Mouse (Mus musculus) right cerebral cortex, postnatal 25 days (tissue): Measurements from ENCODE around the gene E130311K13Rik.

ENCODE experiments used
- DNase-seq: peaks from one replicate; pipeline ENCODE4 v3.0.0; 2022

E130311K13Rik gene

DNA sequence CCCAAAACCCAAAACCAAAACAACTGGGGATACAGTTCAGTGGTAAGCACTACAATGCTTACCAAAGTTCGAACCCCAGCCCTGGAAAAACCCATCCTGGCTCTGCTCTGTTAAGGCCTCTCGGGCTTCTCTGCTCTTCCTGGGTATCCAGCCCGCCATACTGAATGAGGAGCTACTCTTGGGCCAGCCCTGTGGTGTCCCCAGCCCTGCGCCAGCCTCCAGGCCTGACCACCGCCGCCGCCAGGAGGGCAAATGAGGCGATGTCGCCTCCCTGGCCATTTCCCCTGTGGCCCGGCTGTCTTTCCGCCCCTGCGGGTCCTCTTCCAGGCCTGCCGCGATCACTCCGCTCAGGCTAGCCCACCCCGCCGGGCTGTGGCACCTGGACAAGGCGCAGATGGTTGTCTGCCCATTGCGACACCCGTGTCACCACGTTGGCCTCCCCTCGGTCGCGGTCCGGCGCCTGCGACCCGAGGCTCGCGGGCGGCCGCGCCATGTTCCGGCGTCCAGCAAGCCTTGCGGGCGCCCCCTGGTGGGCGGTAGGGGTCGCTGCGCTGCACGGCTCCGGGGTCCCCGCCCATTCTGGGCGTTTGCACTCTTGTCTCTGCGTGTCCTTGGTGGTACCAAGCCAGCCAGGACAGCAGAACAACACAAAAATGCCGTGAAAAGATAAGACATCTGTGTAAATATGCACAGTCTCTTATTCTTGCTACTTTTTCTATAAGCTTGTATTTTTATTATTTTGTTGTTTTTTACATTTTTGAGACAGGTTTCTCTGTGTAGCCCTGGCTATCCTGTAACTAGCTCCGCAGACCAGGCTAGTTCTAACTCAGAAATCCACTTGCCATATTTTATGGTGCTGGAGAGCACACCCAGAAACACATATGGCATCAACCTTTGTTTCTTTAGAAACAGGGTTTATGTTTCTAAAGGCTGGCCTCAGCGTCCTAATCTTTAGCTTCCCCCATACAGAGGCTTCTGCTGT, at the start of gene E130311K13Rik:
TSS of gene E130311K13Rik (minus strand) at position 595 of the 982 bp plus-strand sequence.
- peak; percentile 89 for DNase-seq

GRCm38 (mm10) chr3:63977895-63978294, 48.6 kb upstream of the E130311K13Rik start:
- DNase-seq: no peak

GRCm38 (mm10) chr3:63975955-63976908, 47.0 kb upstream of the E130311K13Rik start, which contains the start of gene Gmps:
TSS of gene Gmps (plus strand) at chr3:63976106.
- peak; percentile 89 for DNase-seq

DNA sequence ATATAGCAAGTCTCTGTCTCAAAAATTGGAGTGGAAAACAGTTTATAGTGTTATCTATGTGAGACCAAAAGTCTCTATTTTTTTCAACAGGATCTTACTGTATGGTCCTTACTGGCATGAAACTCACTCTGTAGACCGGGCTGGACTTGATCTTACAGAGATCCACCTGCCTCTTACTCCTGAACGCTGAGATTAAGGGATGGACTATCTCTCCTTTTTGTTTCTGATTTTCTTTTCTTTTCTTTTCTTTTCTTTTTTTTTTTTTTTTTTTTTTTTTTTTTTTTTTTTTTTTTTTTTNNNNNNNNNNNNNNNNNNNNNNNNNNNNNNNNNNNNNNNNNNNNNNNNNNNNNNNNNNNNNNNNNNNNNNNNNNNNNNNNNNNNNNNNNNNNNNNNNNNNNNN, 36.7 kb upstream of the E130311K13Rik start:
- no peak for DNase-seq

DNA sequence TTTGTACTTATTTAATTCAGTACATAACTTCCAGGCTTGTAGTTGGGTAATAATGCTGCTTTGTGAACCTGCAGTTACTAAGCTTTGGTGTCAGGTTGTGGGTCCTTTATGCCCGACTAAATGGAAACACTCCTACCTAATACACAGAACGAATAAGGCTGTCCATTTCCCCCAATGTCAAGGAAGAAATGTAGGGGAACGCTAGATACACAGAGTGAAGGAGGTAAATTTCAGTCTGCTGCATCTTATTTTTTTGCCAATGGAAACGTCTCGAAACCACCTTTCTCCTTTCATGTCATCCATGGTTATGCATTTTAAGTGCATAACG, 35.6 kb upstream of the E130311K13Rik start:
- DNase-seq: no peak

DNA sequence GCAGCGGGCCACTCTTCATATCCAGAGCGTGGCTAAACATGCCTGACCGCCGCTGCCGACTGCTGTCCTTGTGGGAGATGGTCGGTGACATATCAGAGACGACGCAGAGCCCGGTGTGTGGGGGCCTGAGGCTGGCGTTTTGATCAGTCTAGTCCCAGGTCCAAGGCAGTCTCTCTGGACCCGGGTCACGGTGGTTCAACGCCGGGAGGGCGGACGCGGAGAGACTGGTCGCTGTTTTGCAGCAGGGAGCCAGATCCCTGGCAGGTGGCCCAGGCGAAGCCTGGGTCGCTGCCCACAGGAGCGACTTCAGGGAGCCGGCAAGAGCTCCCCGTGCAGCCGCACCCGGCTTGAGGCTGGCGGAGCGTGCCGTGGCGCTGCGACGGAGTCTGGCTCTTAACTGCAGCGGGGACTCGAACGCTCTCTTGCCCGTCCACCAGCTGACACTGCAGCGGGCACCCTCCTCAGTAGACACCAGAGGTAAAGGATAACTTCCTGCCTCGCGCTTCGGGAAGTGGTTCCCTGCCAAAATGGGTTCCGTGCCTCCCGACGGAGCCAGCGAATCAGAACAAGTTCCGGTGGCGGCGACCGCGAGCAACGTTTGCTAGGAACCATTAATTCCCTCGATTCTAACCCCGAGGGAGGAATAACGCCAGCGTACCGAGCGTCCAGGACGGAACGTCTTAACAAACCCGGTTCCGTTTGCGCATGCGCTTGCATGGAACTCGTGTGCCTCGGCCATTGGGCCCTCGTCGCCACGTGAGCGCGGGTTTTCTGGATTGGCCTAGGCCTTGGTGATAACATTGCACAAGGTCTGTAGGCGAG, 35.0 kb upstream of the E130311K13Rik start, which contains the start of gene Slc33a1:
TSS of gene Slc33a1 (minus strand) at position 669 of the 822 bp plus-strand sequence.
- DNase-seq: peak; percentile 98

- DNase-seq: peak; percentile 5
Measured at GRCm38 (mm10) chr3:63963421-63964099, 34.3 kb upstream of the E130311K13Rik start.

DNA sequence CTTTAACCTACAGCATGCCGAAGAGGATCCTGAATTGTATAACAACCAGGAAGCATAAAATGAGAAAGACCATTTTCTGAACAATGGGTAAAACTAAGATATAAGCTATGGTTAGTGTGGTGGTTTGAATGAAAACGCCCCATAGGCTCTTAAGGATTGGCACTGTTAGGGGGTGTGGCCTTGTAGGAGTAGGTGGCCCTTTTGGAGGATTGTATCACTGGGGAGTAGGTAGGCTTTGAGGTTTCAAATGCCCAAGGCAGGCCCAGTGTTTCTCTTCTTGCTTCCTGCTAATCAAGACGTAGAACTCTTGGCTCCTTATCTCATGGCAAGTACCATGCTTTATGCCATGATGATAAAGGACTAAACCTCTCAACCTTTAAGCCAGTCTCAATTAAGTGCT, 20.6 kb upstream of the E130311K13Rik start:
- no peak for DNase-seq

- peak; percentile 28 for DNase-seq
Measured at GRCm38 (mm10) chr3:63941204-63941850, 12.1 kb upstream of the E130311K13Rik start.

GRCm38 (mm10) chr3:63938928-63939327, 9.7 kb upstream of the E130311K13Rik start:
- DNase-seq: no peak

GRCm38 (mm10) chr3:63919634-63920033, 9.6 kb downstream of the E130311K13Rik start:
- DNase-seq: no peak

DNA sequence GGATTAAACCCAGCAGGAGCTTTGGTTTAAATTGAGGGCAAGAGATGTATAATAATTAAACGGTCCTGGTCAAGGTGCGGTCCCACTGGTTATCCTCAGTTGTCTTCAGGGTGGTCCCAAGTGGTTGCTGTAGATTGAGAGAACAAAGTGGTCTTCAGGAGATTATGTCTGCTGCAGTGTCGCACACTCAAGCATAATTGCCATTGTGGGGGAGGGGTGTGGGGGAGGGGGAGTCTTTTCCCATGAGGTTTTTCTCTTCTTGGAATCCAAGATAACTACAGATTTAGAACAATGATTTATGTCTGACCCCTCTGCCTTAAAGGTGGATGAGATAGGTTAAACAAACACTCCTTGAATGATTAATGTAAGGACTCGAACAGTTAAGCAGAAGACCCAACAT, 19.0 kb downstream of the E130311K13Rik start:
- no peak for DNase-seq

GRCm38 (mm10) chr3:63905241-63905640, 24.0 kb downstream of the E130311K13Rik start:
- DNase-seq: no peak

- no peak for DNase-seq
Measured at GRCm38 (mm10) chr3:63904157-63904556, 25.1 kb downstream of the E130311K13Rik start.

- DNase-seq: peak; percentile 8
Measured at GRCm38 (mm10) chr3:63900021-63900571, 29.2 kb downstream of the E130311K13Rik start.

DNA sequence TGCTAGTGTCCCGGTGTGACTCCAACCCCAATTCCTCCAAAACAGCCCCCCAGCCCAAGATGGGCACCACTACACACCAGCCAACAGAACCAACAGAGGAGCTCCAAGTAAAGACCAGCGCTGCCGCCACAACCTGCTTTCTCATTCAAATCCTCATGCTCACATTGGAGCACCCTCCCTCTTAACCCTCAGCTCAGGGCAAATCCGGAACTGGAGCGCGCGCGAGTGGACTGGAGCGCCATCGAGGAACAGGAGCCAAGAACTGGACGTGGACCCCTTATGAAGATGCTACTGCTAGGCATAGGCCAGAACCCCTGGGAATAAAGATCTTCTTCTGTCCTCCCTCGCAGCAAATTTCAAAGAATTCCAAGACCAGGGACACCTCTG, 30.0 kb downstream of the E130311K13Rik start, which contains the start of gene Plch1:
TSS of gene Plch1 (minus strand) at position 164 of the 387 bp plus-strand sequence.
- DNase-seq: peak; percentile 29

- DNase-seq: peak; percentile 79
Measured at GRCm38 (mm10) chr3:63898581-63899308, 30.5 kb downstream of the E130311K13Rik start.

DNA sequence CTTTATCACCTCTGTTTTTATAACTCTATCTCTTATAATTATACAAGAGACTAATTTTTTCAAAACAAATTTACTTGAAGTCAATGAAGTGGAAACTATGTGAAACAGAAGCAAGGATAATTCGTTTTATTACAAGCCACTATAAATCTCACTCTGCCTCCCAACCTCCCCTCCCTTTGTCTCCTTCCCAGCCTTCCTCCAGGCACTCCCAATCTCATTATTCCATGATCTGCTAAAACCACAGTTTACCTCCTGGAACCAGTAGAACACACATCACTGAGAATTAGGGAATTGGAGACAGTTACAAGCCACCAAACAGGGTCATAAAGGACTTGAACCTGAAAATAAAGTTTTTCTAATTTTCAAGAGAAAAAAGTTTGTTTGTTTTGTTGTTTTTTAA, 32.1 kb downstream of the E130311K13Rik start:
- no peak for DNase-seq

DNA sequence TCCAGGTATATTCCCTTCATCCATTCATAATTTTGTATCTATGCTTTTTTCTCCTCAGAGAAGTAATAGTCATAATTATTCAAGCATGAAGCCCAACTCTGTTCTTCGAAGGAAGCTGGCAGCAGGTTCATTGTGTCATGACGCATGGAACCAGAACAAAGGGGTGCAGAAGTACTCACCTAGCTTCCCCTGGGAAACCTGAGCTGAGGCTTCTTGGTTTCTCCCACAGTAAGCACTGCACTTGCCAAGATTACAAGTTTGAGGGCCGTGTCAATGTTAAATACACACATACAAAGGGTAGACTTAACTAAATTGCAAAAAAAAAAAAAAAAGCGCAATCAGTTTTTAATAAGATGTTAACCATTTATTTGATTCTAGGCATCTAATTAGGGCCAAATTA, 33.0 kb downstream of the E130311K13Rik start:
- DNase-seq: no peak

DNA sequence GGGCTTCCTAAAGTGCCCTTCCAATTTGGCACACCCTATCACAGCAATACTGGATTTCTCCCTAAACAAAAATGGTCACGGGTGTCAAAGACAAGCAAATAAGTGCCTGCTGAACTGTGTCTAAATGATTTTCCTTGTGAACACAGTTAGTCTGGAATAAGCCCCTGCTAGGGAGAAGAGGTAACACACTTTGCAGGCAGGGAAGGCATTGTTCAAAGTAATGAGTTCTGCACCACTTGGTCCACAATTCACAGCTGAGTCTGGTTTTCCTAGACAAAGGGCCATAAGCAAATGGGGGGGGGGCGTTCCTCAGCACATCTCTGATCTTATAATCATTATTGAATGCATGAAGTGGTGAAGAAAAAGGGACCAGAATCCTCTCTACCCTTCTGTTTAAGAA, 33.5 kb downstream of the E130311K13Rik start:
- no peak for DNase-seq
